Mouse (Mus musculus) left cerebral cortex, adult 11 months (tissue): ENCODE data around the gene Plekha1.

Experiments used
- DNase-seq: peaks from one replicate; pipeline ENCODE4 v3.0.0; 2022; ENCODE audit warnings: low spot score

The Plekha1 gene

DNA sequence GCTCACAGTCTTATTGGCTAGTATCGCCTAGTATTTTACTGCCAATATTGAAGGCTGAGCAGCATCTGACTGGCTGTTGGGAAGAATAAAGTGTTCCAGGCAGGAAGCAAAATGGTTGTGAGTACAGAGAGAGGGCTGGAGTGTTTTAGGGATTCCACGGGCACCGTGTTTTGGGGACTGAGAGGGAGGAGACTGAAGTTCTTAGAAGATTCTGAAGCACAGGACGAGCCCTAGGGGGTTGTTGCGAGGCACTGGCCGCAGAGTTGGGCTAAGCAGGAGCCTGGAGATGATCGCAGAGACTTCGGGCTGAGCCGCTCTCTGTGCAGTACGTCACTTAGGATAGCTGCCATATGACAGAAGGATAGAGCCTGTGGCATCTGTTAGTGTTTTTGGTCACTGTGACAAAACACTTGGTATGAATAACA lies 88.6 kb downstream of the Plekha1 start:
- DNase-seq = no peak

DNA sequence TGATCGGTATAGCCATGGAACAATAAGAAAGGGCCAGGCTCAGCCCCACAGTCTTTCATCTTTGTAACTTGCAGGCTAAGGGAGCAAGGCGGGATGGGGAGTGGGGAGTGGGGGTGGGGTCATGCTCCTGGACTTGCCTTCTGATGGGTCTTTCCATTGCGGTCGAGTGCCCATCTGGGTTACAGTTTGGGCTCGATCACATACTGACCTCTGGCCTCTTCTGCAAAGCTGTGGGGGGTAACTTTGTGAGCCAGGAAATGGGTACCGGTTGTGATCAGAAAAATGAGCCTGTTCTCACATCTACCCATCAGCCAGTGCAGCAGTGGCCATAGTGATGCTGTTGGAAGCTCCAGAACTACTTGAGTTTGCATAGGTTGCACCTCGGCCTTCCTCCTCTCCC lies 93.0 kb downstream of the Plekha1 start:
- DNase-seq = no peak

DNA sequence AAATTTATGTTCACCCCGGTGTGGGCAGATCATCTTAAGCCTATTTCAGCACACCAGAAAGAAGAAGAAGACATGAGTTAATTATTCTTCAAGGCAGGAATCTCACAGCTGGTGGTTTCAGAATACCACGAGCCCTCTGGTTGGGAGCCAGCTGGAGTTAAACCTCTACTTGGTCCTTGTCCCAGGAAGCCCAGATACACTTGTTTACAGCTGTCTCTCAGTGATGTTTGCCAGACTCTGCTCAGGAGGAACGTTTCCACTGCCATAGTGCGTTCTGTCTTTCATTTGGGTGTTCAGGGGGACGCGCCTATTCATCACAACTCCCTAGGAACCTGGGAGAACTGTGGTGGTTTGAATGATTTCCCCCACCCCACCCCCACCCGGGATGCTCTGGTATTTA lies 94.3 kb downstream of the Plekha1 start:
- DNase-seq = no peak

DNA sequence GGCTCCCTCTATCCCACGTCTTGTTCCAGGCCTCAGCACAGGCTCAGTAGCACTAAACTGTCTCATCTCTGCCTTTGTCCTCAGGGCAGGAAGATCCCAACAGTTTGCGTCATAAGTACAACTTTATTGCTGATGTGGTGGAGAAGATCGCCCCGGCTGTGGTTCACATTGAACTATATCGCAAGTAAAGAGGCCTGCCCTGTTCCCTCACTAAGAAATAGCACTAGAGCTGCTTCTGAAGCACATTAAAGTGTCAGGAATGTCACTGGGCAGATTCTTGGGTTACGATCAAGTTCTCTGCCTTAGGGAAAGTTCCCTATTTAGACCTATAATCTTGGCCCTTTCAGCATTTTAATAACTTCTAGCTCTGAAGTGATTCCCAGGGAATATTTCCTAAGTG lies 95.9 kb downstream of the Plekha1 start:
- no peak for DNase-seq
